Mouse (Mus musculus): ENCODE measurements around the gene Adra1b.

- TF ChIP-seq CTCF (IDR thresholded peaks at IDR 0.05) (no peak), POLR2A (IDR thresholded peaks at IDR 0.05; ENCODE audit: insufficient read depth, low read depth, low read length) (no peak), EP300 (IDR thresholded peaks at IDR 0.05; ENCODE audit: insufficient read depth, low read depth, low read length) (no peak)
Observed at GRCm38 (mm10) chr11:43895323-43895722, 5.7 kb downstream of the Adra1b start.
